Mouse (Mus musculus) intestine, embryonic 14.5 days (tissue): ENCODE measurements around the gene Diras2. TPM values are rescaled to one million over a fixed set of nuclear protein-coding genes. Genes with fewer than 3 reads are reported as not detected.

Experiments
- ATAC-seq: fragments of 200-750 bp; cut with Nextera tagmentation; replicated peaks from 2 replicates; pipeline ENCODE4 v1.8.0; 2017; ENCODE audit warnings: low read depth, moderate number of reproducible peaks, moderate TSS enrichment, moderate library complexity; ENCODE audit not compliant: low FRiP score, low TSS enrichment
- DNase-seq: peaks from one replicate; pipeline ENCODE4 v3.0.0-alpha.2; 2018; ENCODE audit warnings: low spot score
- H3K27ac ChIP-seq: fragments of 300-500 bp; sonication (generic); 2 replicates; pipeline ENCODE4 v1.5.1; 2014; ENCODE audit warnings: low read depth, mild to moderate bottlenecking, control low read depth
- H3K27me3 ChIP-seq: fragments of 300-500 bp; sonication (generic); replicated peaks from 2 replicates; pipeline ENCODE4 v1.6.1; 2014; ENCODE audit warnings: low read length, control low read depth; ENCODE audit not compliant: control insufficient read depth, insufficient read depth
- H3K36me3 ChIP-seq: fragments of 300-500 bp; sonication (generic); 2 replicates; pipeline ENCODE4 v1.6.1; 2014; ENCODE audit warnings: low read length, control low read depth; ENCODE audit not compliant: control insufficient read depth, insufficient read depth
- H3K4me1 ChIP-seq: fragments of 300-500 bp; sonication (generic); replicated peaks from 2 replicates; pipeline ENCODE4 v1.6.1; 2014; ENCODE audit warnings: low read length, control low read depth, mixed read lengths; ENCODE audit not compliant: control insufficient read depth, insufficient read depth
- H3K4me2 ChIP-seq: fragments of 300-500 bp; sonication (generic); 2 replicates; pipeline ENCODE4 v1.6.1; 2014; ENCODE audit warnings: low read length
- H3K4me3 ChIP-seq: fragments of 300-500 bp; sonication (generic); 2 replicates; pipeline ENCODE4 v1.5.1; 2014; ENCODE audit warnings: low read depth, low read length, control low read depth, mixed read lengths
- H3K9ac ChIP-seq: fragments of 300-500 bp; sonication (generic); 2 replicates; pipeline ENCODE4 v1.6.1; 2014; ENCODE audit warnings: mild to moderate bottlenecking, low read length
- H3K9me3 ChIP-seq: fragments of 300-500 bp; sonication (generic); 2 replicates; pipeline ENCODE4 v1.6.1; 2016; ENCODE audit warnings: low read length, control low read depth; ENCODE audit not compliant: control insufficient read depth
- WGBS: fragments of 180-500 bp; shearing (Covaris S2); extraction: QIAGEN DNeasy Blood & Tissue Kit; methylation state at CpG from one replicate; pipeline ENCODE4 v1.1.7; 2014; 5-methylcytosine and 5-hydroxymethylcytosine counted together
- polyA plus RNA-seq: library from polyadenylated mRNA; unstranded; fragments of >200 nt; fragmentation: Nextera tagmentation; extraction: Ambion mirVana; gene quantifications from 2 replicates; pipeline ENCODE4 v1.2.1, GENCODE M21; 2014

The Diras2 gene
- polyA plus RNA-seq, 1 experiment from 2014 or later, result 0.58 TPM

GRCm38 (mm10) chr13:52529188-52529972 is 1.7 kb downstream of the Diras2 start:
- H3K9me3 ChIP-seq, result peaks cover 3% of the 10 kb centered on the region; the same call in 1 of the 2 replicates
- peak overlapping the region; percentile 44 for H3K4me3 ChIP-seq
- WGBS, result 68% methylated on average over 13 of the region's 13 CpGs
- H3K4me1 ChIP-seq, result 0 out of 2 replicates have a peak, but pooled peaks cover 3% of the 10 kb centered on the region
- H3K27me3 ChIP-seq, result peaks cover 14% of the 10 kb centered on the region
- DNase-seq (no peak), ATAC-seq (no peak)
- H3K36me3 ChIP-seq, result no peaks in the 10 kb centered on the region
- no peak overlapping the region for H3K27ac ChIP-seq
- no peak overlapping the region; the same call in 1 of the 2 replicates for H3K9ac ChIP-seq
- peak overlapping the region; percentile 76 for H3K4me2 ChIP-seq

- Histone ChIP-seq H3K27ac (no peak overlapping the region), H3K27me3 (peaks cover 13% of the 10 kb centered on the region), H3K9ac (no peak overlapping the region), H3K4me3 (no peak overlapping the region), H3K36me3 (no peaks in the 10 kb centered on the region), H3K9me3 (peaks cover 3% of the 10 kb centered on the region; the same call in 1 of the 2 replicates), H3K4me2 (no peak overlapping the region), H3K4me1 (0 out of 2 replicates have a peak, but pooled peaks cover 3% of the 10 kb centered on the region)
- ATAC-seq (no peak), DNase-seq (no peak)
- 61% methylated on average over 9 of the region's 9 CpGs for WGBS
Measured at GRCm38 (mm10) chr13:52528786-52529185, 2.3 kb downstream of the Diras2 start.

GRCm38 (mm10) chr13:52528281-52528680 is 2.8 kb downstream of the Diras2 start:
- no peak overlapping the region for H3K27ac ChIP-seq
- WGBS, result 83% methylated on average over 8 of the region's 8 CpGs
- H3K9me3 ChIP-seq, result peaks cover 3% of the 10 kb centered on the region; the same call in 1 of the 2 replicates
- DNase-seq, result no peak
- H3K9ac ChIP-seq, result no peak overlapping the region
- no peak for ATAC-seq
- peaks cover 13% of the 10 kb centered on the region for H3K27me3 ChIP-seq
- H3K4me1 ChIP-seq, result 0 out of 2 replicates have a peak, but pooled peaks cover 3% of the 10 kb centered on the region
- no peak overlapping the region for H3K4me2 ChIP-seq
- no peak overlapping the region for H3K4me3 ChIP-seq
- no peaks in the 10 kb centered on the region for H3K36me3 ChIP-seq

GRCm38 (mm10) chr13:52526249-52527035 is 4.6 kb downstream of the Diras2 start:
- Histone ChIP-seq H3K27me3 (peaks cover 13% of the 10 kb centered on the region), H3K4me2 (no peak overlapping the region), H3K9ac (no peak overlapping the region), H3K4me1 (0 out of 2 replicates have a peak, but pooled peaks cover 3% of the 10 kb centered on the region), H3K36me3 (no peaks in the 10 kb centered on the region), H3K4me3 (no peak overlapping the region), H3K9me3 (no peaks in the 10 kb centered on the region), H3K27ac (no peak overlapping the region)
- ATAC-seq, result no peak
- 75% methylated on average over 6 of the region's 6 CpGs for WGBS
- DNase-seq, result no peak

GRCm38 (mm10) chr13:52524313-52524712 is 6.8 kb downstream of the Diras2 start:
- H3K9me3 ChIP-seq, result no peaks in the 10 kb centered on the region
- H3K27ac ChIP-seq, result no peak overlapping the region
- DNase-seq, result no peak
- H3K36me3 ChIP-seq, result no peaks in the 10 kb centered on the region
- WGBS, result 91% methylated on average over 11 of the region's 11 CpGs
- ATAC-seq, result no peak
- H3K9ac ChIP-seq, result no peak overlapping the region
- no peak overlapping the region for H3K4me2 ChIP-seq
- no peak overlapping the region for H3K4me3 ChIP-seq
- no peaks in the 10 kb centered on the region for H3K4me1 ChIP-seq
- H3K27me3 ChIP-seq, result peaks cover 4% of the 10 kb centered on the region; the same call in 1 of the 2 replicates

GRCm38 (mm10) chr13:52521176-52521575 is 9.9 kb downstream of the Diras2 start:
- Histone ChIP-seq H3K4me2 (no peak overlapping the region), H3K4me3 (no peak overlapping the region), H3K27me3 (no peaks in the 10 kb centered on the region), H3K27ac (no peak overlapping the region), H3K4me1 (no peaks in the 10 kb centered on the region), H3K9me3 (no peaks in the 10 kb centered on the region), H3K36me3 (no peaks in the 10 kb centered on the region), H3K9ac (no peak overlapping the region)
- 28% methylated on average over 6 of the region's 6 CpGs for WGBS
- no peak for DNase-seq
- ATAC-seq, result no peak

GRCm38 (mm10) chr13:52519425-52519824 is 11.7 kb downstream of the Diras2 start:
- Histone ChIP-seq H3K27me3 (no peaks in the 10 kb centered on the region), H3K9ac (no peak overlapping the region), H3K4me3 (no peak overlapping the region), H3K9me3 (no peaks in the 10 kb centered on the region), H3K4me1 (no peaks in the 10 kb centered on the region), H3K4me2 (no peak overlapping the region), H3K36me3 (no peaks in the 10 kb centered on the region), H3K27ac (no peak overlapping the region)
- no peak for ATAC-seq
- WGBS, result 73% methylated on average over 5 of the region's 5 CpGs
- DNase-seq, result no peak

- Histone ChIP-seq H3K36me3 (no peaks in the 10 kb centered on the region), H3K27ac (no peak overlapping the region), H3K4me2 (no peak overlapping the region), H3K4me1 (no peaks in the 10 kb centered on the region), H3K9ac (no peak overlapping the region), H3K4me3 (no peak overlapping the region), H3K27me3 (no peaks in the 10 kb centered on the region), H3K9me3 (no peaks in the 10 kb centered on the region)
- WGBS, result 87% methylated on average over 4 of the region's 4 CpGs
- DNase-seq (no peak), ATAC-seq (no peak)
Measured at GRCm38 (mm10) chr13:52518377-52518776, 12.7 kb downstream of the Diras2 start.
